Mouse (Mus musculus): ENCODE data around the gene Hist2h3c2. TPM values are rescaled to one million over a fixed set of nuclear protein-coding genes. Genes with fewer than 3 reads are reported as not detected.
"Not testable (repeated sequence)": the region's sequence is repeated elsewhere in the genome, so short reads cannot be mapped to it uniquely, and the experiment has no call there.

Gene Hist2h3c2
- polyA plus RNA-seq, 1 experiment = 16.5 TPM

DNA sequence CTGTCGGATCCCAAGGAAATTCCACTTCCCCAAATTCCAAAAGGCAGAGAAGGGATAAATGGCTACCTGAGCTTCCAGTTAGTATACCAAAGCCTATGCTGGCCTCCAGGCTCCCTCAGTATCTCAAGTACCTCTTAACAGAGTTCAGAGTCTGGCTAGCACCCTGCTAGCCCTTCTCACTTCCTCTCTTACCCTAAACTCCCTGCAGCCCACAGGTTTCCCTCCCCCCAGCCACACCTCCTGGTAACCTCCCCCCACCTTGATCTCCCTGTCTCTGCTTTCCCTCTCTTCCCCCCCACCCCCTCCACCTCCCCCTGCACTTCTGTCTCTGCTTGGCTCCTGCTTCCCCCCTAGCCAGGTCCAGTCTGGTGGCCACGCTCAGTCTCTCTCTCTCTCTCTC, 39.2 kb downstream of the Hist2h3c2 start:
- no peak overlapping the region for H3K27ac ChIP-seq (ENCODE audit: insufficient read depth, low read length)
- no peak overlapping the region for H3K4me3 ChIP-seq (ENCODE audit: insufficient read depth, low read length)
- no peaks in the 10 kb centered on the region for H3K4me1 ChIP-seq (ENCODE audit: control insufficient read depth, insufficient read depth, low read length)
- TF ChIP-seq POLR2A (IDR thresholded peaks at IDR 0.05; ENCODE audit: low read depth, low read length) (no peak), CTCF (IDR thresholded peaks at IDR 0.05; ENCODE audit: borderline replicate concordance, insufficient read depth, low read length) (no peak)

GRCm38 (mm10) chr3:96198601-96199251, 40.2 kb downstream of the Hist2h3c2 start:
- H3K27ac ChIP-seq (ENCODE audit: insufficient read depth, low read length); H3K4me3 ChIP-seq (ENCODE audit: insufficient read depth, low read length); H3K4me1 ChIP-seq (ENCODE audit: control insufficient read depth, insufficient read depth, low read length): not testable (repeated sequence)

- no peak overlapping the region for H3K4me3 ChIP-seq (ENCODE audit: insufficient read depth, low read length)
- no peak overlapping the region for H3K27ac ChIP-seq (ENCODE audit: insufficient read depth, low read length)
- no peaks in the 10 kb centered on the region for H3K4me1 ChIP-seq (ENCODE audit: control insufficient read depth, insufficient read depth, low read length)
- TF ChIP-seq POLR2A (IDR thresholded peaks at IDR 0.05; ENCODE audit: low read depth, low read length) (0 out of 2 replicates have a peak, but pooled peaks have one; percentile 24), CTCF (IDR thresholded peaks at IDR 0.05; ENCODE audit: borderline replicate concordance, insufficient read depth, low read length) (no peak)
Measured at GRCm38 (mm10) chr3:96198181-96198580, 40.7 kb downstream of the Hist2h3c2 start.

- peak overlapping the region; percentile 79 for H3K4me3 ChIP-seq (ENCODE audit: insufficient read depth, low read length)
- H3K27ac ChIP-seq (ENCODE audit: insufficient read depth, low read length) = peak overlapping the region; percentile 81
- peak; percentile 94 for TF ChIP-seq POLR2A (IDR thresholded peaks at IDR 0.05; ENCODE audit: low read depth, low read length)
- TF ChIP-seq CTCF (IDR thresholded peaks at IDR 0.05; ENCODE audit: borderline replicate concordance, insufficient read depth, low read length) = no peak
- H3K4me1 ChIP-seq (ENCODE audit: control insufficient read depth, insufficient read depth, low read length) = no peaks in the 10 kb centered on the region
Measured at GRCm38 (mm10) chr3:96197129-96197749, 41.7 kb downstream of the Hist2h3c2 start.

- Histone ChIP-seq H3K4me3 (ENCODE audit: insufficient read depth, low read length) (peak overlapping the region; percentile 79), H3K4me1 (ENCODE audit: control insufficient read depth, insufficient read depth, low read length) (no peaks in the 10 kb centered on the region), H3K27ac (ENCODE audit: insufficient read depth, low read length) (peak overlapping the region; percentile 81)
- TF ChIP-seq POLR2A (IDR thresholded peaks at IDR 0.05; ENCODE audit: low read depth, low read length) = no peak; the same call in 1 of the 2 replicates
- no peak for TF ChIP-seq CTCF (IDR thresholded peaks at IDR 0.05; ENCODE audit: borderline replicate concordance, insufficient read depth, low read length)
Measured at GRCm38 (mm10) chr3:96196437-96197128, 42.3 kb downstream of the Hist2h3c2 start.

GRCm38 (mm10) chr3:96195616-96196313, 43.2 kb downstream of the Hist2h3c2 start:
- no peaks in the 10 kb centered on the region for H3K4me1 ChIP-seq (ENCODE audit: control insufficient read depth, insufficient read depth, low read length)
- no peak for TF ChIP-seq CTCF (IDR thresholded peaks at IDR 0.05; ENCODE audit: borderline replicate concordance, insufficient read depth, low read length)
- H3K27ac ChIP-seq (ENCODE audit: insufficient read depth, low read length) = no peak overlapping the region
- H3K4me3 ChIP-seq (ENCODE audit: insufficient read depth, low read length) = no peak overlapping the region

DNA sequence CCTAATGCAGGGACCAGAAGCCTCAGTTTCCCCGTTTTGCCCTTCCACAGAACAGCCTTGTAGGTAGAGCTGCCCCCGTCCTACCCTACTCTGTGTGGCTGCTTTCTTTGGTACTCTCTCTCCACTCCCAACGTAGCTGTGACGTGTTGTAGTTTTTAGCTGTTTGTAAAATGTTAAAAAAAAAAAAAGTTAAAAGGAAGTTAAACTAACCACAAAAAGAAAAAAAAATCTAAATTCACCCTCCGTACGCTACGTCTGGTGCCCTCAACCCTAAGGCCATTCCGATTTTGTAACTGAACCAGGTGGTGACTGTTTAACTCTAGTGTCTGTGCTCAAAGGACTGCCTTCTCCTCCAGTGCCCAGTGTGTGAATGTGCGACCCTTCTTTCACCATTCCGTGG, 44.0 kb downstream of the Hist2h3c2 start:
- Histone ChIP-seq H3K4me1 (ENCODE audit: control insufficient read depth, insufficient read depth, low read length) (no peaks in the 10 kb centered on the region), H3K27ac (ENCODE audit: insufficient read depth, low read length) (no peak overlapping the region), H3K4me3 (ENCODE audit: insufficient read depth, low read length) (no peak overlapping the region)
- TF ChIP-seq POLR2A (IDR thresholded peaks at IDR 0.05; ENCODE audit: low read depth, low read length) = no peak
- no peak for TF ChIP-seq CTCF (IDR thresholded peaks at IDR 0.05; ENCODE audit: borderline replicate concordance, insufficient read depth, low read length)

DNA sequence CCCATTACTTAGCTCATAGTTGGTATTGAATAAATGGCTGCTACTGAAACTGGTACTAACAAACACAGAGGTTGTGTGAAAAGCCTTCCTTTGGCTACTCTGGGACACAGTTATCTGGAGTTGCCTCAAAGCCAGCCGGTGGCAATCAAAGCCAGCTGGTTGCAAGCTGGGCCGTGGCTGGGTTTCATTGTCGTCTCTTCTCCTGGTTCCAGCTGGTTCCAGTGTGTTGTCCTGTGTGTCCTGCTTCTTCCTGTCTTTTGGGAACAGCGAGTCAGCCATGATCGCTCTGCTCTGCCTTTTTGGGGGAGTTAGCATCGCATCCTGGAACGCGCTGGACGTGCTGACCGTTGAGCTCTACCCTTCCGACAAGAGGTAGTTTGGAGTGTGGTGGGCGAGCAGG, 46.0 kb downstream of the Hist2h3c2 start:
- H3K4me1 ChIP-seq (ENCODE audit: control insufficient read depth, insufficient read depth, low read length) = no peaks in the 10 kb centered on the region
- TF ChIP-seq POLR2A (IDR thresholded peaks at IDR 0.05; ENCODE audit: low read depth, low read length) (no peak), CTCF (IDR thresholded peaks at IDR 0.05; ENCODE audit: borderline replicate concordance, insufficient read depth, low read length) (no peak)
- H3K27ac ChIP-seq (ENCODE audit: insufficient read depth, low read length) = no peak overlapping the region
- H3K4me3 ChIP-seq (ENCODE audit: insufficient read depth, low read length) = no peak overlapping the region

Other genes with a start within 250 kb of the Hist2h3c2 start
- 53.5 and 57.7 TPM in 2 replicates for gene Plekho1, start 243.1 kb downstream of the Hist2h3c2 start, polyA plus RNA-seq (2011; ENCODE audit: insufficient read length, low read depth, missing spikeins)
- 15.5 and 15.6 TPM in 2 replicates for gene Vps45, start 180.7 kb downstream of the Hist2h3c2 start, polyA plus RNA-seq (2011; ENCODE audit: insufficient read length, low read depth, missing spikeins)
- gene Otud7b, start 134.6 kb downstream of the Hist2h3c2 start, polyA plus RNA-seq (2011; ENCODE audit: insufficient read length, low read depth, missing spikeins) = 26.0 and 30.0 TPM in 2 replicates
- 41.8 and 52.6 TPM in 2 replicates for gene Mtmr11, start 77.1 kb downstream of the Hist2h3c2 start, polyA plus RNA-seq (2011; ENCODE audit: insufficient read length, low read depth, missing spikeins)
- 63.3 and 70.6 TPM in 2 replicates for gene Sf3b4, start 66.8 kb downstream of the Hist2h3c2 start, polyA plus RNA-seq (2011; ENCODE audit: insufficient read length, low read depth, missing spikeins)
- 1.8 and 2.0 TPM in 2 replicates for gene Sv2a, start 58.0 kb downstream of the Hist2h3c2 start, polyA plus RNA-seq (2011; ENCODE audit: insufficient read length, low read depth, missing spikeins)
- 9.6 and 10.4 TPM in 2 replicates for gene Bola1, start 19.4 kb downstream of the Hist2h3c2 start, polyA plus RNA-seq (2011; ENCODE audit: insufficient read length, low read depth, missing spikeins)
- not detected in 2 replicates for gene Hist2h2ab, start 19.3 kb downstream of the Hist2h3c2 start, polyA plus RNA-seq (2011; ENCODE audit: insufficient read length, low read depth, missing spikeins)
- gene Hist2h2ac, start 18.2 kb downstream of the Hist2h3c2 start, polyA plus RNA-seq (2011; ENCODE audit: insufficient read length, low read depth, missing spikeins) = 4.4 and 5.3 TPM in 2 replicates
- 1.1 and 1.2 TPM in 2 replicates for gene Hist2h2be, start 18.0 kb downstream of the Hist2h3c2 start, polyA plus RNA-seq (2011; ENCODE audit: insufficient read length, low read depth, missing spikeins)
- not detected in 2 replicates for gene Hist2h2aa2, start 1.1 kb upstream of the Hist2h3c2 start, polyA plus RNA-seq (2011; ENCODE audit: insufficient read length, low read depth, missing spikeins)
- 9.2 and 11.1 TPM in 2 replicates for gene Hist2h2aa1, start 6.4 kb upstream of the Hist2h3c2 start, polyA plus RNA-seq (2011; ENCODE audit: insufficient read length, low read depth, missing spikeins)
- not detected in 2 replicates for gene Hist2h3c1, start 7.6 kb upstream of the Hist2h3c2 start, polyA plus RNA-seq (2011; ENCODE audit: insufficient read length, low read depth, missing spikeins)
- gene Hist2h4, start 24.2 kb upstream of the Hist2h3c2 start, polyA plus RNA-seq (2011; ENCODE audit: insufficient read length, low read depth, missing spikeins) = 2.5 and 3.7 TPM in 2 replicates
- 2.6 and 7.5 TPM in 2 replicates for gene Hist2h3b, start 29.5 kb upstream of the Hist2h3c2 start, polyA plus RNA-seq (2011; ENCODE audit: insufficient read length, low read depth, missing spikeins)
- 11.0 and 16.1 TPM in 2 replicates for gene Hist2h2bb, start 30.6 kb upstream of the Hist2h3c2 start, polyA plus RNA-seq (2011; ENCODE audit: insufficient read length, low read depth, missing spikeins)
- gene Fcgr1, start 54.8 kb upstream of the Hist2h3c2 start, polyA plus RNA-seq (2011; ENCODE audit: insufficient read length, low read depth, missing spikeins) = 0.61 TPM in 1 of 2 replicates, not detected in the other
- not detected in 2 replicates for gene BC107364, start 213.2 kb upstream of the Hist2h3c2 start, polyA plus RNA-seq (2011; ENCODE audit: insufficient read length, low read depth, missing spikeins)